Mouse (Mus musculus) neural tube, embryonic 15.5 days (tissue): ENCODE results near the gene Gpsm3. TPM values are rescaled to one million over a fixed set of nuclear protein-coding genes. Genes with fewer than 3 reads are reported as not detected.

Source experiments
- ATAC-seq: fragments of 200-750 bp; cut with Nextera tagmentation; 2 replicates; pipeline ENCODE4 v1.8.0; 2017; ENCODE audit warnings: mild to moderate bottlenecking, moderate TSS enrichment, moderate library complexity; ENCODE audit not compliant: low FRiP score
- H3K27ac ChIP-seq: fragments of 300-500 bp; sonication (generic); replicated peaks from 2 replicates; pipeline ENCODE4 v1.5.1; 2015; ENCODE audit warnings: mild to moderate bottlenecking, inconsistent platforms
- H3K27me3 ChIP-seq: fragments of 300-500 bp; sonication (generic); replicated peaks from 2 replicates; pipeline ENCODE4 v1.6.1; 2015; ENCODE audit warnings: inconsistent platforms
- H3K36me3 ChIP-seq: fragments of 300-500 bp; sonication (generic); 2 replicates; pipeline ENCODE4 v1.6.1; 2015; ENCODE audit warnings: inconsistent platforms
- H3K4me1 ChIP-seq: fragments of 300-500 bp; sonication (generic); 2 replicates; pipeline ENCODE4 v1.6.1; 2015; ENCODE audit warnings: inconsistent platforms
- H3K4me2 ChIP-seq: fragments of 300-500 bp; sonication (generic); 2 replicates; pipeline ENCODE4 v1.6.1; 2015; ENCODE audit warnings: inconsistent platforms, mild to moderate bottlenecking, moderate library complexity
- H3K4me3 ChIP-seq: fragments of 300-500 bp; sonication (generic); replicated peaks from 2 replicates; pipeline ENCODE4 v1.5.1; 2015; ENCODE audit warnings: mild to moderate bottlenecking, inconsistent platforms
- H3K9ac ChIP-seq: fragments of 300-500 bp; sonication (generic); replicated peaks from 2 replicates; pipeline ENCODE4 v1.6.1; 2015; ENCODE audit warnings: mild to moderate bottlenecking, inconsistent platforms
- H3K9me3 ChIP-seq: fragments of 300-500 bp; sonication (generic); replicated peaks from 2 replicates; pipeline ENCODE4 v1.6.1; 2016; ENCODE audit warnings: inconsistent platforms
- WGBS: fragments of 180-500 bp; shearing (Covaris S2); methylation state at CpG from one replicate; pipeline ENCODE4 v1.1.7; 2015; ENCODE audit warnings: mixed read lengths; 5-methylcytosine and 5-hydroxymethylcytosine counted together
- polyA plus RNA-seq: library from polyadenylated mRNA; unstranded; fragments of >200 nt; fragmentation: Nextera tagmentation; extraction: Ambion mirVana; gene quantifications from 2 replicates; pipeline ENCODE4 v1.2.1, GENCODE M21; 2015

Gene Gpsm3
- polyA plus RNA-seq, 1 experiment from 2014 or later: 3.8 TPM

DNA sequence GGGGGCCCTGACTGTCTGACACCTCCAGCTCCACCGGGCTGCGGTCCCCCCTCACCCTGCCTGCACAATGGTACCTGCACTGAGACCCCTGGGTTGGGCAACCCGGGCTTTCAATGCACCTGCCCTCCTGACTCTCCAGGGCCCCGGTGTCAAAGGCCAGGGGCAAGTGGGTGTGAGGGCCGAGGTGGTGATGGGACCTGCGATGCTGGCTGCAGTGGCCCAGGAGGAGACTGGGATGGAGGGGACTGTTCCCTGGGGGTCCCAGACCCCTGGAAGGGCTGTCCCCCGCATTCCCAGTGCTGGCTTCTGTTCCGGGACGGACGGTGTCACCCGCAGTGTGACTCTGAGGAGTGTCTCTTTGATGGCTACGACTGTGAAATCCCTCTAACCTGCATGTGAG lies 7.1 kb upstream of the Gpsm3 start:
- H3K4me1 ChIP-seq: peaks cover 15% of the 10 kb centered on the region
- no peak for ATAC-seq
- no peak overlapping the region for H3K4me2 ChIP-seq
- WGBS: 82% methylated on average over 12 of the region's 12 CpGs
- H3K4me3 ChIP-seq: no peak overlapping the region
- H3K36me3 ChIP-seq: no peaks in the 10 kb centered on the region
- no peaks in the 10 kb centered on the region for H3K9me3 ChIP-seq
- H3K9ac ChIP-seq: no peak overlapping the region
- H3K27me3 ChIP-seq: no peaks in the 10 kb centered on the region
- H3K27ac ChIP-seq: no peak overlapping the region

DNA sequence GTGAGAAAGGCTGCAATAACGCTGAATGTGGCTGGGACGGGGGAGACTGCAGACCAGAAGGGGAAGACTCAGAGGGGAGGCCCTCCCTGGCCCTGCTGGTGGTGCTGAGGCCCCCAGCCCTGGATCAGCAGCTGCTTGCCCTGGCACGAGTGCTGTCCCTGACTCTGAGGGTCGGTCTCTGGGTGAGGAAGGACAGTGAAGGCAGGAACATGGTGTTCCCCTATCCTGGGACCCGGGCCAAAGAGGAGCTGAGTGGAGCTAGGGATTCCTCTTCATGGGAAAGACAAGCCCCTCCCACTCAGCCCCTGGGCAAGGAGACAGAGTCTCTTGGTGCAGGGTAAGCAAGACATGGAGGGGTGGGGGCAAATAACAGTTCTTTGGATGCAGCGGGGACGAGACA lies 6.2 kb upstream of the Gpsm3 start:
- no peaks in the 10 kb centered on the region for H3K27me3 ChIP-seq
- peaks cover 24% of the 10 kb centered on the region for H3K4me1 ChIP-seq
- no peak overlapping the region for H3K4me2 ChIP-seq
- no peaks in the 10 kb centered on the region for H3K9me3 ChIP-seq
- no peak for ATAC-seq
- no peak overlapping the region for H3K9ac ChIP-seq
- H3K4me3 ChIP-seq: no peak overlapping the region
- H3K36me3 ChIP-seq: no peaks in the 10 kb centered on the region
- H3K27ac ChIP-seq: no peak overlapping the region
- WGBS: 63% methylated on average over 7 of the region's 7 CpGs

DNA sequence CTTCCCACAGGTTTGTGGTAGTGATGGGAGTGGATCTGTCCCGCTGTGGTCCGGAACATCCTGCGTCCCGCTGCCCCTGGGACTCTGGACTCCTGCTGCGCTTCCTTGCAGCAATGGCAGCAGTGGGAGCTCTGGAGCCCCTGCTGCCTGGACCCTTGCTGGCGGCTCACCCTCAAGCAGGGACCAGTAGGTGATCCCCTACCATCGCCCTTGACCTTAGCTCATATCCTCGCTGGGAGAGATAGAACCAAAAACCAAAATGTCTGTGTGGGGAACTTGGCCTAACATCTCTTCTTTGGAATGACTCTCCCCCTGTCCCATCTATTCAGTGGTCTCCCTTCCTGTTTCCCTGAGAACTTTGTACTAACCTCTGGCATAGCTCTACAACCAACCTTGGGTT lies 5.8 kb upstream of the Gpsm3 start:
- Histone ChIP-seq H3K4me2 (no peak overlapping the region), H3K9ac (no peak overlapping the region), H3K9me3 (no peaks in the 10 kb centered on the region), H3K27ac (no peak overlapping the region), H3K4me3 (no peak overlapping the region), H3K4me1 (peaks cover 27% of the 10 kb centered on the region), H3K27me3 (no peaks in the 10 kb centered on the region), H3K36me3 (no peaks in the 10 kb centered on the region)
- WGBS: 87% methylated on average over 8 of the region's 8 CpGs
- ATAC-seq: no peak

DNA sequence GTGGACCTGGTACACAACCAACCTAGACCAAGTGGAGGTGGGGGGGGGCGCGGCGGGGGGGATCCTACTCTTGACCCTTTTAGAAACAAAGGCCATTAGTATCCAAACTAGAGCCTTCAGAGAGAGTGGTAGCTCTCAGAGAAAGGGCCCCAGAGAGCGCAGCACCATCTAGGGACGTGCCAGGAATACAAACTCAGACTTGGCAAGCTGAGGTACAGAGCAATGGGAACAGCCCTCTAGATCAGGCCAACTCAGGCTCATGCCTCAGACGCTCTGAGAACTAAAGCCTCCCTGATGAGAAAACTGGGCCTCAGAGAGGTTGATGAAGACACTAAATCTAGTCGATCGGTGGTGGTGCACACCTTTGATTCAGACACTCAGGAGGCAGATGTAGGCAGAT lies 4.5 kb upstream of the Gpsm3 start:
- Histone ChIP-seq H3K4me3 (no peak overlapping the region), H3K27me3 (no peaks in the 10 kb centered on the region), H3K27ac (peak overlapping the region; percentile 100; the same call in 1 of the 2 replicates), H3K4me2 (no peak overlapping the region), H3K9ac (no peak overlapping the region), H3K9me3 (no peaks in the 10 kb centered on the region), H3K4me1 (peaks cover 32% of the 10 kb centered on the region), H3K36me3 (no peaks in the 10 kb centered on the region)
- WGBS: 84% methylated on average over 8 of the region's 8 CpGs
- ATAC-seq: no peak

DNA sequence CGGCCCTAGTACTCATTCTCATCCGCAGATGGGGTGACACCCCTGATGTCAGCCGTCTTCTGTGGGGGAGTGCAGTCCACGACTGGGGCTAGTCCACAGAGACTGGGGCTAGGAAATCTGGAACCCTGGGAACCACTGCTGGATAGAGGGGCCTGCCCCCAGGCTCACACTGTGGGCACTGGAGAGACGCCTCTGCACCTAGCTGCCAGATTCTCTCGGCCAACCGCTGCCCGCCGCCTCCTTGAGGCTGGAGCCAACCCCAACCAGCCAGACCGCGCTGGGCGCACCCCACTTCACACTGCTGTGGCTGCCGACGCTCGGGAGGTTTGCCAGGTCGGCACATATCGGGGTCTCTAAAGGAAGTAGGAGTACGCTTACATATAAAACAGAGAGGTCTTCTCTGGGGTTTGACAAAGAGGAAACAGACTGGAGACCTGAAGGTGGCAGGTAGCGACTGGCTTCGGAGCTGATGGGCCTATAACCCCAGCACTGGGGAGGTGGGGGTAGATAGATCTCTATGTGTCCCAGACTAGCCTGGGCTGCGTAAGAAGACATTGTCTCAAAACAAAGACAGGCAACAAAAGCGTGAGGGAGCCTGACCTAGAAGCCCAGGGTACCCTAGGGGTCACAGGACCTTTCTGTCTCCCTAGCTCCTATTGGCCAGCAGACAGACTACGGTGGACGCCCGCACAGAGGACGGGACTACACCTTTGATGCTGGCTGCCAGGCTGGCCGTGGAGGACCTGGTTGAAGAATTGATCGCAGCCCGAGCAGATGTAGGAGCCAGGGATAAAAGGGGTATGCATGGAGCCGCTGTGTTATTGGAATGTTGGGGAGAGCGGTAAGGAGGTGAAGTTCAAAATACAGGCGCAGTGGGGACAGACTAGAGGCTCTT lies 3.5 kb upstream of the Gpsm3 start:
- peak overlapping the region; percentile 76 for H3K4me3 ChIP-seq
- 15% methylated on average over 32 of the region's 32 CpGs for WGBS
- H3K9ac ChIP-seq: peak overlapping the region; percentile 89
- no peaks in the 10 kb centered on the region for H3K9me3 ChIP-seq
- H3K27ac ChIP-seq: peak overlapping the region; percentile 100
- H3K4me2 ChIP-seq: peak overlapping the region; percentile 88
- H3K4me1 ChIP-seq: peaks cover 42% of the 10 kb centered on the region
- H3K36me3 ChIP-seq: no peaks in the 10 kb centered on the region
- ATAC-seq: peak; percentile 15
- H3K27me3 ChIP-seq: no peaks in the 10 kb centered on the region

DNA sequence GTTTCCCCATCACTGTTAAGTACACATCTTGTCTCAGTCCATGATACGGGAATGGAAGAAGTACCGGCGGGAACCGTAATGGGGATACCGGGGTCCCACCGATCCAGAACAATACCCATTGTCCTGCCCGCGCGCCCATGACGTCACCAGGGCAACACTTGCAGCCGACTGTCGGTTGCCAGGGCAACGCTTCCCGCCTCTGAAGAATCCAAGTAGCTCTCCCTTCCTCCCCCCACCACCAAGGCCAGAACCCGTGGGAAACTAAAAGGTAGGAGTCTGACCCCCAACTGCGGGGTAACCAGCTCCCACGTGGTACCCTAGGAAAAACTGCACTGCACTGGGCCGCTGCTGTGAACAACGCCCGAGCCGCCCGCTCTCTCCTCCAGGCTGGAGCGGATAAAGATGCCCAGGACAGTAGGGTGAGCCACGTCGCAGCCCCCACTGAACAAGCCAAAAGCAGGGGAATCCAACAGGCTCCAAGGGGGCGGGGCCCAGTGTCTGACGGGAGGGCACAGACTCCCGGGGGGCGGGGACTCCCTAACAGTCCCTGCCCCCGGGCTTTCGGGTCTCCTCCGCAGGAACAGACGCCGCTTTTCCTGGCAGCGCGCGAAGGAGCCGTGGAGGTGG lies 2.7 kb upstream of the Gpsm3 start:
- Histone ChIP-seq H3K36me3 (no peaks in the 10 kb centered on the region), H3K27ac (peak overlapping the region; percentile 100), H3K4me3 (peak overlapping the region; percentile 76), H3K9me3 (no peaks in the 10 kb centered on the region), H3K4me1 (peaks cover 49% of the 10 kb centered on the region), H3K4me2 (peak overlapping the region; percentile 88), H3K9ac (peak overlapping the region; percentile 89), H3K27me3 (no peaks in the 10 kb centered on the region)
- ATAC-seq: peak; percentile 79
- WGBS: under 1% methylated on average over 38 of the region's 38 CpGs

DNA sequence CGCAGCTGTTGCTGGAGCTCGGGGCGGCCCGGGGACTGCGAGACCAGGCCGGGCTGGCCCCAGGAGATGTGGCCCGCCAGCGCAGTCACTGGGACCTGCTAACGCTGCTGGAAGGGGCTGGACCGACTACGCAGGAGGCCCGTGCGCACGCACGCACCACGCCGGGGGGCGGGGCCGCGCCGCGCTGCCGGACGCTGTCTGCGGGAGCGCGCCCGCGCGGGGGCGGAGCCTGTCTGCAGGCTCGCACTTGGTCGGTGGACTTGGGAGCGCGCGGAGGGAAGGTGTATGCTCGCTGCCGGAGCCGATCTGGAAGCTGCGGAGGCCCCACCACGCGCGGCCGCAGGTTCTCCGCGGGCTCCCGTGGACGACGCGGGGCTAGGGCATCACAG lies 2.2 kb upstream of the Gpsm3 start:
- under 1% methylated on average over 50 of the region's 50 CpGs for WGBS
- Histone ChIP-seq H3K27ac (peak overlapping the region; percentile 100), H3K9me3 (no peaks in the 10 kb centered on the region), H3K36me3 (no peaks in the 10 kb centered on the region), H3K4me1 (peaks cover 49% of the 10 kb centered on the region), H3K4me2 (peak overlapping the region; percentile 88), H3K9ac (peak overlapping the region; percentile 89), H3K27me3 (no peaks in the 10 kb centered on the region), H3K4me3 (peak overlapping the region; percentile 76)
- peak; percentile 81 for ATAC-seq

DNA sequence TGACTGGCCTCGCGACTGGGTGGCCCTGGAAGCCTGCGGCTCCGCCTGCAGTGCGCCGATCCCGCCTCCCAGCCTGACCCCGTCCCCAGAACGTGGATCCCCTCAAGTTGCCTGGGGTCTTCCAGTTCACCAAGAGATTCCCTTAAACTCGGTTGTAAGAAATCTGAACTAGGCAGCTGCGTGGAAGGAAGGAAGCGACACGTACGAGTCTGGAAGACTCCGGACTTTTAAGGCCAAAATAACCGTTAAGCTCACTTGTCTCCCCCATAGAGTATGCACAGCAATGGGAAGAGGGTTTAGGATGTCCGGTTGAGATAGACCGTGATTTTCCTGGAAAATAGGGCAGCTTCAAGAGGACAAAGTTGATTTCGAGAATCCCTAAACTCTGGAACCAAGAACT lies 1.8 kb upstream of the Gpsm3 start:
- peaks cover 51% of the 10 kb centered on the region for H3K4me1 ChIP-seq
- ATAC-seq: no peak
- H3K4me3 ChIP-seq: peak overlapping the region; percentile 76
- peak overlapping the region; percentile 100 for H3K27ac ChIP-seq
- H3K27me3 ChIP-seq: no peaks in the 10 kb centered on the region
- H3K4me2 ChIP-seq: peak overlapping the region; percentile 88
- WGBS: 4% methylated on average over 19 of the region's 19 CpGs
- no peaks in the 10 kb centered on the region for H3K9me3 ChIP-seq
- peak overlapping the region; percentile 89 for H3K9ac ChIP-seq
- H3K36me3 ChIP-seq: no peaks in the 10 kb centered on the region

DNA sequence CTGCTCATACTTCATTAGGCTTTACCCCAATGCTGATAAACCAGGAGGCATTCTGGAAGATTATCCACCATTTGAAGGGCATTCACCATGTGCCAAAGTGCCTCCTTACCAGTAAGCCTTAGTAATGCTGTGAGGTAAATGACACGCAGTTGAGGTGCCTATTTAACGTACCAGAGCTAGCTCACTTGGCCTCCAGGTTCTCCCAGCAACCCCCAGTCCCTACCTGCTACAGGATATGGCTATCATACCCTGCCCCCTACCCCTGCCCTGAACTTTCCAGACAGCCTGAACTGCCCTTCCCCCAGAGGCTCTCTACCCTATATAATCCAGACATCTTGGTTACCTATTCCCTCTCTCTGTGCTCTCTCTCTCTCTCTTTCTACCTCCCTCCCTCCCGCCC lies 839 bp upstream of the Gpsm3 start:
- Histone ChIP-seq H3K27ac (no peak overlapping the region), H3K27me3 (no peaks in the 10 kb centered on the region), H3K9ac (no peak overlapping the region), H3K4me1 (peaks cover 60% of the 10 kb centered on the region), H3K9me3 (no peaks in the 10 kb centered on the region), H3K4me3 (no peak overlapping the region), H3K4me2 (peak overlapping the region; percentile 88; the same call in 1 of the 2 replicates), H3K36me3 (no peaks in the 10 kb centered on the region)
- WGBS: 76% methylated on average over 3 of the region's 3 CpGs
- no peak for ATAC-seq

DNA sequence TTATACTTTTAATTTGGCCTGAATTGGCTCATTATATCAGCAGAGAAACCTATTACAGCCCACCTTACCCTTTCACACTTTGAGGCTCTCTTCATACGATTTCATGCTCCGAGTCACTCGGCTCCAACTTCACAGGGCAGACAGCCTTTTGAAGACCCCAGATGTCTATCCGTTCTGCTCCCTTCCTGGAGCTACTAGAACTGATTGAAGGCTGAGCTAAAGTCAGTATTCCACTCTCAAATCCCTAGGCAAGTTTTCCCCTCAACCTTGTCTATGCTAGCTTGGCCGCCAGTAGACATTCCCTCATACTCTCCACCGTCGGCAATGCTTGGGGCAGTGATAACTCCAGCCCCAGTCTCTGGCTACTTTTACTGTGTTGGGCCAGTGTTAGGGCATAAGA lies 400 bp upstream of the Gpsm3 start:
- no peak overlapping the region for H3K4me3 ChIP-seq
- 54% methylated on average over 7 of the region's 7 CpGs for WGBS
- ATAC-seq: no peak

DNA sequence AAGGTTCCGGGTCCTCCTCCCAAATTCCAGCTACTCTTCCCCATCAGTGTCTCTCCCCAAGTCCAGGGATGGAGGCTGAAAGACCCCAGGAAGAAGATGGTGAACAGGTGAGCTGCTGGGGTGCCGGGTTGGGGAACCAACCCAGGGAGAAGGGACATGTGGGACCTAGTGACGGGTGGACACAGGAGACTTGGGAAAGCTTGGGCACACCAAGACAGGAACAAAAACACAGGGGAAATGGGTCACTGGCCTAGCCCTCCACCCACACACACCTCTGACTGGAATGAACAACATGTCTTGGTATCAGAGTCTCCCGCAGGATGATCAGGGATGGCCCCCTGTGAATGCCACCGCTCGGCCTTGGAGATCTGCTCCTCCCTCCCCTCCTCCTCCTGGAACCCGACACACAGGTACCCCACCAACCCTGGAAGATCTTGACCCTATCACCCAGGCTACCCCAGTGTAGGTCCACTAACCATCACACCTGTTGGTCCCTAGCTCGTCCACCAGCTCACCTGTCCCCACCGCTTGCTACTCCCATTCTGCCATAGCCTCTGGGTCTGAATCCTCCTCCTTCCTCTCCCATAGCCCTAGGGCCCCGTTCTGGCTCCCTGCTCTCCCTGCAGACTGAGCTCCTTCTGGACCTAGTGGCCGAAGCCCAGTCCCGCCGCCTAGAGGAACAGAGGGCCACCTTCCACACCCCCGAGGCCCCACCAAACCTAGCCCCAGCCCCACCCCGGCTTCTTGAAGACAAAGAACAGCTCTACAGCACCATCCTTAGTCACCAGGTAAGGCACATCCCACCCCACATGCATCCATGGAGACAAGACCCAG lies 765 bp downstream of the Gpsm3 start:
- no peaks in the 10 kb centered on the region for H3K27me3 ChIP-seq
- no peak for ATAC-seq
- peaks cover 72% of the 10 kb centered on the region for H3K4me1 ChIP-seq
- H3K4me2 ChIP-seq: peak overlapping the region; percentile 88
- H3K9me3 ChIP-seq: no peaks in the 10 kb centered on the region
- H3K27ac ChIP-seq: peak overlapping the region; percentile 98
- H3K9ac ChIP-seq: 0 out of 2 replicates have a peak overlapping the region, but pooled peaks have one; percentile 10
- H3K36me3 ChIP-seq: peaks cover 6% of the 10 kb centered on the region
- H3K4me3 ChIP-seq: peak overlapping the region; percentile 78; the same call in 1 of the 2 replicates
- WGBS: 70% methylated on average over 15 of the region's 15 CpGs

More for the DNA sequence above, 400 bp upstream of the Gpsm3 start:
- Histone ChIP-seq H3K4me1 (peaks cover 65% of the 10 kb centered on the region), H3K27ac (no peak overlapping the region), H3K9me3 (no peaks in the 10 kb centered on the region), H3K9ac (no peak overlapping the region), H3K36me3 (no peaks in the 10 kb centered on the region), H3K27me3 (no peaks in the 10 kb centered on the region), H3K4me2 (peak overlapping the region; percentile 88; the same call in 1 of the 2 replicates)
